Mouse (Mus musculus) intestine, embryonic 15.5 days (tissue): ENCODE measurements around the gene Idnk. TPM values are rescaled to one million over a fixed set of nuclear protein-coding genes. Genes with fewer than 3 reads are reported as not detected.
A peak's percentile ranks its signal among the peaks of the same experiment; 100 is the strongest.

ENCODE experiments used
- ATAC-seq: fragments of 200-750 bp; cut with Nextera tagmentation; 2 replicates; pipeline ENCODE4 v1.8.0; 2017; ENCODE audit warnings: moderate TSS enrichment, moderate library complexity
- H3K27ac ChIP-seq: fragments of 300-500 bp; sonication (generic); 2 replicates; pipeline ENCODE4 v1.5.1; 2015; ENCODE audit warnings: mild to moderate bottlenecking, inconsistent platforms
- H3K27me3 ChIP-seq: fragments of 300-500 bp; sonication (generic); replicated peaks from 2 replicates; pipeline ENCODE4 v1.6.1; 2015; ENCODE audit warnings: inconsistent platforms
- H3K36me3 ChIP-seq: fragments of 300-500 bp; sonication (generic); 2 replicates; pipeline ENCODE4 v1.6.1; 2015; ENCODE audit warnings: inconsistent platforms
- H3K4me1 ChIP-seq: fragments of 300-500 bp; sonication (generic); replicated peaks from 2 replicates; pipeline ENCODE4 v1.6.1; 2015; ENCODE audit warnings: inconsistent platforms
- H3K4me2 ChIP-seq: fragments of 300-500 bp; sonication (generic); replicated peaks from 2 replicates; pipeline ENCODE4 v1.6.1; 2015; ENCODE audit warnings: mild to moderate bottlenecking, inconsistent platforms
- H3K4me3 ChIP-seq: fragments of 300-500 bp; sonication (generic); replicated peaks from 2 replicates; pipeline ENCODE4 v1.5.1; 2015; ENCODE audit warnings: inconsistent platforms
- H3K9ac ChIP-seq: fragments of 300-500 bp; sonication (generic); 2 replicates; pipeline ENCODE4 v1.6.1; 2015; ENCODE audit warnings: inconsistent platforms
- H3K9me3 ChIP-seq: fragments of 300-500 bp; sonication (generic); 2 replicates; pipeline ENCODE4 v1.6.1; 2016; ENCODE audit warnings: inconsistent platforms
- WGBS: fragments of 180-500 bp; shearing (Covaris S2); methylation state at CpG from one replicate; pipeline ENCODE4 v1.1.7; 2015; 5-methylcytosine and 5-hydroxymethylcytosine counted together
- polyA plus RNA-seq: library from polyadenylated mRNA; unstranded; fragments of >200 nt; fragmentation: Nextera tagmentation; extraction: Ambion mirVana; gene quantifications from 2 replicates; pipeline ENCODE4 v1.2.1, GENCODE M21; 2015

Idnk gene
- polyA plus RNA-seq, 1 experiment from 2014 or later = 43.0 TPM

GRCm38 (mm10) chr13:58149629-58150028, 7.8 kb upstream of the Idnk start:
- 85% methylated on average over 3 of the region's 3 CpGs for WGBS
- Histone ChIP-seq H3K9me3 (no peaks in the 10 kb centered on the region), H3K4me2 (no peak overlapping the region), H3K4me3 (no peak overlapping the region), H3K27me3 (no peaks in the 10 kb centered on the region), H3K27ac (no peak overlapping the region), H3K4me1 (0 out of 2 replicates have a peak, but pooled peaks cover 8% of the 10 kb centered on the region), H3K36me3 (no peaks in the 10 kb centered on the region), H3K9ac (no peak overlapping the region)
- ATAC-seq = no peak

- Histone ChIP-seq H3K4me2 (no peak overlapping the region), H3K9ac (no peak overlapping the region), H3K9me3 (no peaks in the 10 kb centered on the region), H3K4me1 (0 out of 2 replicates have a peak, but pooled peaks cover 8% of the 10 kb centered on the region), H3K27ac (no peak overlapping the region), H3K4me3 (no peak overlapping the region), H3K27me3 (no peaks in the 10 kb centered on the region), H3K36me3 (no peaks in the 10 kb centered on the region)
- 83% methylated on average over 11 of the region's 11 CpGs for WGBS
- no peak for ATAC-seq
Observed at GRCm38 (mm10) chr13:58150442-58150841, 7.0 kb upstream of the Idnk start.

- no peak overlapping the region for H3K9ac ChIP-seq
- no peak overlapping the region for H3K4me2 ChIP-seq
- no peak for ATAC-seq
- no peak overlapping the region for H3K27ac ChIP-seq
- no peak overlapping the region for H3K4me3 ChIP-seq
- H3K36me3 ChIP-seq = peaks cover 13% of the 10 kb centered on the region
- no peaks in the 10 kb centered on the region for H3K27me3 ChIP-seq
- H3K4me1 ChIP-seq = peaks cover 4% of the 10 kb centered on the region
- H3K9me3 ChIP-seq = no peaks in the 10 kb centered on the region
- 84% methylated on average over 2 of the region's 2 CpGs for WGBS
Observed at GRCm38 (mm10) chr13:58156031-58156430, 1.4 kb upstream of the Idnk start.

GRCm38 (mm10) chr13:58157036-58157435, 413 bp upstream of the Idnk start:
- 22% methylated on average over 8 of the region's 8 CpGs for WGBS
- 0 out of 2 replicates have a peak, but pooled peaks have one; percentile 3 for ATAC-seq
- Histone ChIP-seq H3K4me1 (peaks cover 4% of the 10 kb centered on the region), H3K36me3 (peaks cover 22% of the 10 kb centered on the region), H3K27me3 (no peaks in the 10 kb centered on the region), H3K9ac (peak overlapping the region; percentile 66; the same call in 1 of the 2 replicates), H3K27ac (no peak overlapping the region), H3K4me3 (peak overlapping the region; percentile 91), H3K9me3 (no peaks in the 10 kb centered on the region), H3K4me2 (peak overlapping the region; percentile 95)

DNA sequence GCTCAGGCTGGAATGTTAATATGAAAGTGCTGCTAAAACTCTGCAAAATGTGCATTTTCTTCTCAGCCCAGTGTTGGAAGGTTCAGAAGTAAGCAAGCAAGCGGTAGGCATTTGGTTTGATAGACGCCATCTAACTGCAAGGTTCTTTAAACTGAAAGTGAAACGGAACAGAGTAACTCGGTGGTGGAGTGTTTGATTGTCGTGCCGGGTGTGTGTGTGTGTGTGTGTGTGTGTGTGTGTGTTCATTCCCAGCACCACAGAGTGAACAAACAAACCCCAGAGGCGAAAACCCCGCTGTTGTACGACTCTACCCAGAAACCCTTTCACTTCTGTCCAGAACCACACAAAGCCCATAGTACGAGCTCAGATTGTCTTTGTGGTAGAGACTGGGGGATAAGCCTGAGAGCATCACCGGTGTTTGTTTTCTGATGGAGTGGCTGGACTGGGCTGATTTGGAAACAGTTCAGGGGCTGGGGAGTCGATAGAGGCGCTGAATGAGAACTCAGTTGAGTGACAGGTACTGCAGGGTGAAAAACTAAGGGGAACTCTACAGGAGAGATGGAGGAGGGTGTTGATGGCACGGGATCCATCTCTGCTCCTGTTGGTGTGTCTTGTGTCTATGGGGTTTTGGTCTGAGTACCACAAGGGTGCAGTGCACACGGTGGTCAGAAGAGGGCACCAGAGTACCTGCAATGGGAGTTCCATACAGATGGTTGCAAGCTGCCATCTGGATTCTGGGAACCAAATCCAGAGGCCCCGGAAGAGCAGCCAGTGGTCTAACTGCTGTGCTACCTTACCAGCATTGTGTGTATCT, 857 bp downstream of the Idnk start:
- H3K9me3 ChIP-seq = no peaks in the 10 kb centered on the region
- peak overlapping the region; percentile 52 for H3K27ac ChIP-seq
- peak overlapping the region; percentile 95 for H3K4me2 ChIP-seq
- peaks cover 23% of the 10 kb centered on the region for H3K36me3 ChIP-seq
- peak; percentile 67 for ATAC-seq
- H3K27me3 ChIP-seq = no peaks in the 10 kb centered on the region
- 5% methylated on average over 16 of the region's 16 CpGs for WGBS
- peaks cover 4% of the 10 kb centered on the region for H3K4me1 ChIP-seq
- H3K9ac ChIP-seq = peak overlapping the region; percentile 66
- peak overlapping the region; percentile 91 for H3K4me3 ChIP-seq

- no peak for ATAC-seq
- 96% methylated on average over 15 of the region's 15 CpGs for WGBS
Observed at GRCm38 (mm10) chr13:58160761-58161160, 3.3 kb downstream of the Idnk start.

DNA sequence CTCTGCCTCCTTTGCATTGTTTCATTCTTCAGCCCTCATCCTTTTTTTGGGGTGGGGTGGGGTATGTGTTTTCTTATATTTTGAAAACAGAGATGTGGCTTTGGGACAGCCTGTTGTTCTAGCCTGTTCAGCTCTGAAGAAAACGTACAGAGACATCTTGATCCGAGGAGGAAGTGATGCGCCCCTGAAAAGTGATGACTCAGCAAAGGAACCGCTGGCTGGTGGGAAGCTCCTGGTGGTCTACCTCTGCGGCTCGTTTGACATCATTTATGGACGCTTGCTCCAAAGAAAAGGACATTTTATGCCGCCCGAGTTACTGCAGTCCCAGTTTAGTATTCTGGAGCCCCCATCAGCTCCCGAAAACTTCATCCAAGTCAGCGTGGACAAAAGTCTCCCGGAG, 5.9 kb downstream of the Idnk start:
- Histone ChIP-seq H3K36me3 (peaks cover 29% of the 10 kb centered on the region), H3K27ac (no peak overlapping the region), H3K9me3 (no peaks in the 10 kb centered on the region), H3K9ac (no peak overlapping the region), H3K4me3 (no peak overlapping the region), H3K4me2 (no peak overlapping the region), H3K27me3 (no peaks in the 10 kb centered on the region), H3K4me1 (no peaks in the 10 kb centered on the region)
- 94% methylated on average over 12 of the region's 12 CpGs for WGBS
- no peak for ATAC-seq

More at GRCm38 (mm10) chr13:58160761-58161160, 3.3 kb downstream of the Idnk start:
- no peak overlapping the region for H3K27ac ChIP-seq
- H3K4me3 ChIP-seq = no peak overlapping the region
- peaks cover 4% of the 10 kb centered on the region for H3K4me1 ChIP-seq
- no peak overlapping the region for H3K9ac ChIP-seq
- no peaks in the 10 kb centered on the region for H3K27me3 ChIP-seq
- no peak overlapping the region for H3K4me2 ChIP-seq
- peaks cover 29% of the 10 kb centered on the region for H3K36me3 ChIP-seq
- H3K9me3 ChIP-seq = no peaks in the 10 kb centered on the region

GRCm38 (mm10) chr13:58168119-58168518, 10.7 kb downstream of the Idnk start:
- no peaks in the 10 kb centered on the region for H3K9me3 ChIP-seq
- no peaks in the 10 kb centered on the region for H3K27me3 ChIP-seq
- ATAC-seq = no peak
- H3K4me3 ChIP-seq = no peak overlapping the region
- no peak overlapping the region for H3K27ac ChIP-seq
- H3K4me1 ChIP-seq = no peaks in the 10 kb centered on the region
- H3K4me2 ChIP-seq = no peak overlapping the region
- H3K9ac ChIP-seq = no peak overlapping the region
- H3K36me3 ChIP-seq = peaks cover 7% of the 10 kb centered on the region; the same call in 1 of the 2 replicates

DNA sequence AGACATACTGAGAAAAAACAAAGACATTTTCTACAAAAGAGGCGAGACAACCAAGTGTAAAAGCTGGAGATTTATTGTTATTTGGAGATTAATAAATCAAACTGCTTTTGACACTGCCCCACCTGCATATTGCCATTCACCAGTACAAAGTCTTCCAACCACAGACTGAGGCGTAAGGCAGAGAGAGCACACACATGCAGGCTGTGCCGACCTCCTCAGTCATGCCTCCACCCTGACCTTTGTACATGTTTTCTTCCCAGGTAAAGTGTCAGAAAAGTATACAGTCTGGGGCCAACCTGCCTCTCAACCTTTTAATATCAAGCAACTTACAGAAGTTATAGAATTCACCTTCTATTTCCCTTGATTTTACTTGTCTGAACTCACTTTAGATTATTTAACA, 18.7 kb downstream of the Idnk start:
- H3K9me3 ChIP-seq = no peaks in the 10 kb centered on the region
- peaks cover 14% of the 10 kb centered on the region; the same call in 1 of the 2 replicates for H3K36me3 ChIP-seq
- H3K27ac ChIP-seq = no peak overlapping the region
- 59% methylated on average over 3 of the region's 3 CpGs for WGBS
- H3K27me3 ChIP-seq = no peaks in the 10 kb centered on the region
- peak; percentile 95 for ATAC-seq
- H3K9ac ChIP-seq = no peak overlapping the region
- H3K4me1 ChIP-seq = no peaks in the 10 kb centered on the region
- H3K4me2 ChIP-seq = no peak overlapping the region
- no peak overlapping the region for H3K4me3 ChIP-seq

GRCm38 (mm10) chr13:58177511-58178208, 20.2 kb downstream of the Idnk start:
- ATAC-seq = no peak
- Histone ChIP-seq H3K4me2 (no peak overlapping the region), H3K9me3 (no peaks in the 10 kb centered on the region), H3K4me3 (no peak overlapping the region), H3K9ac (no peak overlapping the region), H3K27ac (no peak overlapping the region), H3K27me3 (no peaks in the 10 kb centered on the region), H3K4me1 (no peaks in the 10 kb centered on the region), H3K36me3 (peaks cover 14% of the 10 kb centered on the region; the same call in 1 of the 2 replicates)
- 90% methylated on average over 9 of the region's 9 CpGs for WGBS

DNA sequence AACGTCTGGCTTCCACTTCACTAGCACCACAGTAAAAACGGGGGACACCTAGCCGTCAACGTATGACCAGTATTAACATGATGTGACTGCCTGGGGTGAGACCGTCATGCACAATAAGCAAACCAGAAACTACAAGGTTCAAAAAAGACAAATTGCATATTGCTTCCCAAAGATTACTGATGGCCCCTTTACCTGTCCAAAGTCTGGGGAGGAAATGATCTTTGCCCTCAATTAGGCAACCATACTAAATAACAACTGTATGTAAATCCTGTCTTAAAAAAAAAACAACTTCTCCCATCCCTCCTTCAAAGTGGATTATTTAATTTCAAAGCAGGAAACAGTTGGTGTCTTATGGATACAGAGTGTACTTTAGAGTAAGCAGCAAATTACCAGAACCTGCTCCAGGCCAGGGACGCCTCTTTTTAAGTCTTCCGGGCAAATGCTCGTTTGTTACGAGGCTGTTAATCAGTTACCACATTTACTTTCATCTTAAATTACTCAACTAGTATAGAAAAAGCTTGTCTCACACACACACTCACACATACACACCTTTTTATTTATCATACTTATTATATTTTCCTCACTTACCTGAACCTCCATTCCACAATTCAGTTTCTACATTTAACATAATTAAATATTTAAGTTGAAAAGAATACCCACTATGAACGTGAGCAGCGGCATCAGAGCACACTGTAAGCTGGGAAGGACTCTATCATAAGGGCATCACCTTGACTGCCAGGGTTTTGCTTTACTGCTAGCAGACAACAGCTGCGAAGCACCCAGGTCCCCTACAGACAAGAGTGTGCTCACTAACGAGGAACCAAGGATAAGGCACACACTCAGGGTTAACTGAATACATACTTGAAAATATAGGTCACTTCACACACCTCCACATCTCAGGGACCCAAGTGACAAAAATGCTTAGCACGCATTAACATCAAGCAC, 24.4 kb downstream of the Idnk start:
- peak overlapping the region; percentile 17; the same call in 1 of the 2 replicates for H3K4me2 ChIP-seq
- WGBS = 64% methylated on average over 14 of the region's 14 CpGs
- peaks cover 15% of the 10 kb centered on the region; the same call in 1 of the 2 replicates for H3K36me3 ChIP-seq
- H3K9me3 ChIP-seq = no peaks in the 10 kb centered on the region
- 0 out of 2 replicates have a peak, but pooled peaks cover 3% of the 10 kb centered on the region for H3K4me1 ChIP-seq
- no peak overlapping the region for H3K9ac ChIP-seq
- peak; percentile 78 for ATAC-seq
- H3K4me3 ChIP-seq = no peak overlapping the region
- no peaks in the 10 kb centered on the region for H3K27me3 ChIP-seq
- H3K27ac ChIP-seq = peak overlapping the region; percentile 60
